Mouse (Mus musculus) brain, adult 10 weeks (tissue): ENCODE data around the gene Lemd1. TPM values are rescaled to one million over a fixed set of nuclear protein-coding genes. Genes with fewer than 3 reads are reported as not detected.

Source experiments
- polyA plus RNA-seq: library from polyadenylated mRNA; stranded (reverse); fragments of 350-450 nt; fragmentation: Illumina TruSeq; extraction: RNeasy Lipid Tissue Mini Kit (QIAGEN cat#74804); gene quantifications from one replicate; pipeline ENCODE4 v1.2.3, GENCODE M21; 2015; ENCODE audit warnings: low read depth, low replicate concordance

Gene Lemd1
- polyA plus RNA-seq: 5.3 TPM

GRCm38 (mm10) chr1:132191093-132191785 lies at the start of gene Lemd1, which contains the start of gene AC124108.1:
Gene Lemd1 (plus strand): TSS chr1:132191431.
Gene AC124108.1 (plus strand): TSS chr1:132191457.

GRCm38 (mm10) chr1:132229667-132230066 lies 38.4 kb downstream of the Lemd1 start, which contains the start of gene Gm10188:
Gene Gm10188 (minus strand): TSS chr1:132229767.

GRCm38 (mm10) chr1:132298425-132298800 lies 107.2 kb downstream of the Lemd1 start, which contains the start of gene Klhdc8a:
Gene Klhdc8a (plus strand): TSS chr1:132298626.

Other genes starting within 250 kb of the Lemd1 start
- gene Slc45a3, start 228.5 kb upstream of the Lemd1 start, polyA plus RNA-seq: 1.7 TPM
- gene Elk4, start 183.8 kb upstream of the Lemd1 start, polyA plus RNA-seq: 12.0 TPM
- gene Mfsd4a, start 123.4 kb upstream of the Lemd1 start, polyA plus RNA-seq: 40.7 TPM
- gene Cdk18, start 51.7 kb upstream of the Lemd1 start, polyA plus RNA-seq: 32.0 TPM
- gene AC124108.1, start within 50 bp of the Lemd1 start, polyA plus RNA-seq: 2.6 TPM
- not detected for gene Gm10188, start 38.3 kb downstream of the Lemd1 start, polyA plus RNA-seq
- 11.4 TPM for gene Klhdc8a, start 107.2 kb downstream of the Lemd1 start, polyA plus RNA-seq
- gene Nuak2, start 124.7 kb downstream of the Lemd1 start, polyA plus RNA-seq: 0.86 TPM
- 115 TPM for gene Tmcc2, start 199.8 kb downstream of the Lemd1 start, polyA plus RNA-seq
- gene Dstyk, start 226.1 kb downstream of the Lemd1 start, polyA plus RNA-seq: 25.7 TPM